Mouse (Mus musculus): ENCODE measurements around the gene Anxa2. TPM values are rescaled to one million over a fixed set of nuclear protein-coding genes. Genes with fewer than 3 reads are reported as not detected.

The Anxa2 gene
- polyA plus RNA-seq, 1 experiment from 2014 or later, result 105 TPM

GRCm38 (mm10) chr9:69483811-69484210 lies 30.4 kb downstream of the Anxa2 start:
- Histone ChIP-seq H3K9me3 (ENCODE audit: control insufficient read depth, low read length) (no peaks in the 10 kb centered on the region), H3K27me3 (ENCODE audit: control insufficient read depth, insufficient read depth, low read length) (no peaks in the 10 kb centered on the region), H3K4me1 (ENCODE audit: control insufficient read depth, insufficient read depth, low read length) (peaks cover 6% of the 10 kb centered on the region; the same call in 1 of the 2 replicates), H3K4me2 (ENCODE audit: low read length) (no peak overlapping the region), H3K27ac (replicated peaks; ENCODE audit: low read depth, low read length) (no peak overlapping the region), H3K9ac (replicated peaks; ENCODE audit: low read length) (no peak overlapping the region), H3K36me3 (ENCODE audit: control insufficient read depth, insufficient read depth, low read length) (no peaks in the 10 kb centered on the region), H3K4me3 (replicated peaks; ENCODE audit: low read depth, low read length) (no peak overlapping the region)
- peak; percentile 41 for DNase-seq
- 41% methylated on average over 12 of the region's 12 CpGs for WGBS
- ATAC-seq (ENCODE audit: low FRiP score, low TSS enrichment), result no peak

- no peak for ATAC-seq (ENCODE audit: low FRiP score, low TSS enrichment)
- Histone ChIP-seq H3K36me3 (ENCODE audit: control insufficient read depth, insufficient read depth, low read length) (no peaks in the 10 kb centered on the region), H3K9me3 (ENCODE audit: control insufficient read depth, low read length) (no peaks in the 10 kb centered on the region), H3K4me3 (replicated peaks; ENCODE audit: low read depth, low read length) (no peak overlapping the region), H3K27ac (replicated peaks; ENCODE audit: low read depth, low read length) (no peak overlapping the region), H3K4me1 (ENCODE audit: control insufficient read depth, insufficient read depth, low read length) (peaks cover 7% of the 10 kb centered on the region; the same call in 1 of the 2 replicates), H3K9ac (replicated peaks; ENCODE audit: low read length) (no peak overlapping the region), H3K27me3 (ENCODE audit: control insufficient read depth, insufficient read depth, low read length) (no peaks in the 10 kb centered on the region), H3K4me2 (ENCODE audit: low read length) (no peak overlapping the region)
- 75% methylated on average over 8 of the region's 8 CpGs for WGBS
- DNase-seq, result no peak
These were observed 32.7 kb downstream of the Anxa2 start for GRCm38 (mm10) chr9:69486140-69486539.

GRCm38 (mm10) chr9:69488510-69488909 lies 35.1 kb downstream of the Anxa2 start:
- ATAC-seq (ENCODE audit: low FRiP score, low TSS enrichment), result no peak
- 21% methylated on average over 8 of the region's 8 CpGs for WGBS
- no peak for DNase-seq

GRCm38 (mm10) chr9:69488972-69489371 lies 35.6 kb downstream of the Anxa2 start:
- WGBS, result 8% methylated on average over 5 of the region's 5 CpGs
- Histone ChIP-seq H3K27me3 (ENCODE audit: control insufficient read depth, insufficient read depth, low read length) (no peaks in the 10 kb centered on the region), H3K4me1 (ENCODE audit: control insufficient read depth, insufficient read depth, low read length) (peaks cover 7% of the 10 kb centered on the region; the same call in 1 of the 2 replicates), H3K36me3 (ENCODE audit: control insufficient read depth, insufficient read depth, low read length) (no peaks in the 10 kb centered on the region), H3K4me3 (replicated peaks; ENCODE audit: low read depth, low read length) (no peak overlapping the region), H3K4me2 (ENCODE audit: low read length) (no peak overlapping the region), H3K27ac (replicated peaks; ENCODE audit: low read depth, low read length) (no peak overlapping the region), H3K9me3 (ENCODE audit: control insufficient read depth, low read length) (no peaks in the 10 kb centered on the region), H3K9ac (replicated peaks; ENCODE audit: low read length) (no peak overlapping the region)
- DNase-seq (peak; percentile 80), ATAC-seq (ENCODE audit: low FRiP score, low TSS enrichment) (no peak)

More at GRCm38 (mm10) chr9:69488510-69488909, 35.1 kb downstream of the Anxa2 start:
- peaks cover 7% of the 10 kb centered on the region; the same call in 1 of the 2 replicates for H3K4me1 ChIP-seq (ENCODE audit: control insufficient read depth, insufficient read depth, low read length)
- H3K36me3 ChIP-seq (ENCODE audit: control insufficient read depth, insufficient read depth, low read length), result no peaks in the 10 kb centered on the region
- no peak overlapping the region for H3K9ac ChIP-seq (replicated peaks; ENCODE audit: low read length)
- H3K4me2 ChIP-seq (ENCODE audit: low read length), result no peak overlapping the region
- no peaks in the 10 kb centered on the region for H3K27me3 ChIP-seq (ENCODE audit: control insufficient read depth, insufficient read depth, low read length)
- no peaks in the 10 kb centered on the region for H3K9me3 ChIP-seq (ENCODE audit: control insufficient read depth, low read length)
- no peak overlapping the region for H3K4me3 ChIP-seq (replicated peaks; ENCODE audit: low read depth, low read length)
- no peak overlapping the region for H3K27ac ChIP-seq (replicated peaks; ENCODE audit: low read depth, low read length)

GRCm38 (mm10) chr9:69492809-69493208 lies 39.4 kb downstream of the Anxa2 start:
- ATAC-seq (ENCODE audit: low FRiP score, low TSS enrichment), result no peak
- H3K4me1 ChIP-seq (ENCODE audit: control insufficient read depth, insufficient read depth, low read length), result peaks cover 7% of the 10 kb centered on the region; the same call in 1 of the 2 replicates
- H3K27ac ChIP-seq (replicated peaks; ENCODE audit: low read depth, low read length), result no peak overlapping the region
- no peaks in the 10 kb centered on the region for H3K9me3 ChIP-seq (ENCODE audit: control insufficient read depth, low read length)
- DNase-seq, result no peak
- no peak overlapping the region for H3K4me3 ChIP-seq (replicated peaks; ENCODE audit: low read depth, low read length)
- H3K4me2 ChIP-seq (ENCODE audit: low read length), result no peak overlapping the region
- H3K36me3 ChIP-seq (ENCODE audit: control insufficient read depth, insufficient read depth, low read length), result no peaks in the 10 kb centered on the region
- no peaks in the 10 kb centered on the region for H3K27me3 ChIP-seq (ENCODE audit: control insufficient read depth, insufficient read depth, low read length)
- H3K9ac ChIP-seq (replicated peaks; ENCODE audit: low read length), result no peak overlapping the region
- WGBS, result 98% methylated on average over 6 of the region's 6 CpGs

- Histone ChIP-seq H3K36me3 (ENCODE audit: control insufficient read depth, insufficient read depth, low read length) (no peaks in the 10 kb centered on the region), H3K4me3 (replicated peaks; ENCODE audit: low read depth, low read length) (no peak overlapping the region), H3K27me3 (ENCODE audit: control insufficient read depth, insufficient read depth, low read length) (no peaks in the 10 kb centered on the region), H3K9me3 (ENCODE audit: control insufficient read depth, low read length) (no peaks in the 10 kb centered on the region), H3K27ac (replicated peaks; ENCODE audit: low read depth, low read length) (no peak overlapping the region), H3K9ac (replicated peaks; ENCODE audit: low read length) (no peak overlapping the region), H3K4me2 (ENCODE audit: low read length) (no peak overlapping the region), H3K4me1 (ENCODE audit: control insufficient read depth, insufficient read depth, low read length) (peaks cover 6% of the 10 kb centered on the region; the same call in 1 of the 2 replicates)
- peak; percentile 89 for DNase-seq
- ATAC-seq (ENCODE audit: low FRiP score, low TSS enrichment), result no peak
- 35% methylated on average over 6 of the region's 6 CpGs for WGBS
These were observed 49.1 kb downstream of the Anxa2 start for GRCm38 (mm10) chr9:69502504-69502903.

- Histone ChIP-seq H3K9ac (replicated peaks; ENCODE audit: low read length) (no peak overlapping the region), H3K27me3 (ENCODE audit: control insufficient read depth, insufficient read depth, low read length) (no peaks in the 10 kb centered on the region), H3K36me3 (ENCODE audit: control insufficient read depth, insufficient read depth, low read length) (no peaks in the 10 kb centered on the region), H3K4me1 (ENCODE audit: control insufficient read depth, insufficient read depth, low read length) (peaks cover 11% of the 10 kb centered on the region; the same call in 1 of the 2 replicates), H3K9me3 (ENCODE audit: control insufficient read depth, low read length) (no peaks in the 10 kb centered on the region), H3K27ac (replicated peaks; ENCODE audit: low read depth, low read length) (no peak overlapping the region), H3K4me3 (replicated peaks; ENCODE audit: low read depth, low read length) (no peak overlapping the region), H3K4me2 (ENCODE audit: low read length) (no peak overlapping the region)
- ATAC-seq (ENCODE audit: low FRiP score, low TSS enrichment) (no peak), DNase-seq (peak; percentile 85)
- WGBS, result 14% methylated on average over 7 of the region's 7 CpGs
These were observed 52.2 kb downstream of the Anxa2 start for GRCm38 (mm10) chr9:69505611-69506010.

- H3K9me3 ChIP-seq (ENCODE audit: control insufficient read depth, low read length), result no peaks in the 10 kb centered on the region
- H3K9ac ChIP-seq (replicated peaks; ENCODE audit: low read length), result no peak overlapping the region
- ATAC-seq (ENCODE audit: low FRiP score, low TSS enrichment) (no peak), DNase-seq (peak; percentile 65)
- WGBS, result 14% methylated on average over 11 of the region's 11 CpGs
- no peaks in the 10 kb centered on the region for H3K27me3 ChIP-seq (ENCODE audit: control insufficient read depth, insufficient read depth, low read length)
- no peak overlapping the region for H3K4me3 ChIP-seq (replicated peaks; ENCODE audit: low read depth, low read length)
- peaks cover 13% of the 10 kb centered on the region; the same call in 1 of the 2 replicates for H3K4me1 ChIP-seq (ENCODE audit: control insufficient read depth, insufficient read depth, low read length)
- peak overlapping the region; percentile 38 for H3K27ac ChIP-seq (replicated peaks; ENCODE audit: low read depth, low read length)
- peak overlapping the region; percentile 34 for H3K4me2 ChIP-seq (ENCODE audit: low read length)
- no peaks in the 10 kb centered on the region for H3K36me3 ChIP-seq (ENCODE audit: control insufficient read depth, insufficient read depth, low read length)
These were observed 53.8 kb downstream of the Anxa2 start for GRCm38 (mm10) chr9:69507206-69507605.

GRCm38 (mm10) chr9:69508016-69508415 lies 54.6 kb downstream of the Anxa2 start:
- H3K27ac ChIP-seq (replicated peaks; ENCODE audit: low read depth, low read length), result no peak overlapping the region
- no peak overlapping the region for H3K4me2 ChIP-seq (ENCODE audit: low read length)
- 77% methylated on average over 8 of the region's 8 CpGs for WGBS
- no peak for DNase-seq
- ATAC-seq (ENCODE audit: low FRiP score, low TSS enrichment), result no peak
- peaks cover 15% of the 10 kb centered on the region; the same call in 1 of the 2 replicates for H3K4me1 ChIP-seq (ENCODE audit: control insufficient read depth, insufficient read depth, low read length)
- no peak overlapping the region for H3K4me3 ChIP-seq (replicated peaks; ENCODE audit: low read depth, low read length)
- no peaks in the 10 kb centered on the region for H3K9me3 ChIP-seq (ENCODE audit: control insufficient read depth, low read length)
- no peaks in the 10 kb centered on the region for H3K36me3 ChIP-seq (ENCODE audit: control insufficient read depth, insufficient read depth, low read length)
- H3K27me3 ChIP-seq (ENCODE audit: control insufficient read depth, insufficient read depth, low read length), result no peaks in the 10 kb centered on the region
- H3K9ac ChIP-seq (replicated peaks; ENCODE audit: low read length), result no peak overlapping the region
